Mouse (Mus musculus) lung, postnatal 0 days (tissue): ENCODE measurements around the gene Tbc1d14.

Experiments used
- CTCF ChIP-seq: IDR thresholded peaks from 2 replicates; pipeline ENCODE4 v1.5.1; 2016; ENCODE audit warnings: antibody characterized with exemption, mild to moderate bottlenecking
- EP300 ChIP-seq: IDR thresholded peaks from 2 replicates; pipeline ENCODE4 v1.6.1; 2016; ENCODE audit warnings: antibody characterized with exemption, mild to moderate bottlenecking, control low read depth

GRCm38 (mm10) chr5:36581924-36582642, 11.0 kb downstream of the Tbc1d14 start:
- no peak; the same call in 1 of the 2 replicates for TF ChIP-seq CTCF
- no peak for TF ChIP-seq EP300
